Mouse (Mus musculus) c-Kit-positive CD71-negative TER-119-negative erythroid progenitor cells, embryonic 14.5 days (primary cell): ENCODE measurements around the gene Tubgcp3.
"Not testable (repeated sequence)": the region's sequence is repeated elsewhere in the genome, so short reads cannot be mapped to it uniquely, and the experiment has no call there.

ENCODE experiments used
- DNase-seq: peaks from one replicate; pipeline ENCODE4 v3.0.0-alpha.2; 2013; ENCODE audit warnings: low read depth

The Tubgcp3 gene

DNA sequence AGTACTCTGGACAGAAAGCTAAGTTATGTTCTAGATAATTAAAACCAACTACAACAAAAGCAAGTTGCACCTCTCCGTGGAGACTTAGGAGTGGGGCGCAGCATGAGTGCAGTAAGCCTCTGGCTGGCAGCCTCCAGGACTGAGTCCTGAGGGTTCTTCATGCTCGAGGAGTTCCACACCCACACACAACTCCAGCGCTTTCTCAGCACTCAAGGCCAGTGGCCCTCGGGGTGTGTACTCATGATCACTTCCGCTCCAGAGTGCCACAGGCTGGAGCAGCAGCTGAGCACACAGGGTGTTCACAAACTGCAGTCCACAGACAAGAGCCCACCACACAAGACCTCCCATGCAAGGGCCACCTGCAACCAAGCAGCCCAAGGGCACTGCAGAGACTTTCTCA lies 30.5 kb downstream of the Tubgcp3 start:
- no peak for DNase-seq

DNA sequence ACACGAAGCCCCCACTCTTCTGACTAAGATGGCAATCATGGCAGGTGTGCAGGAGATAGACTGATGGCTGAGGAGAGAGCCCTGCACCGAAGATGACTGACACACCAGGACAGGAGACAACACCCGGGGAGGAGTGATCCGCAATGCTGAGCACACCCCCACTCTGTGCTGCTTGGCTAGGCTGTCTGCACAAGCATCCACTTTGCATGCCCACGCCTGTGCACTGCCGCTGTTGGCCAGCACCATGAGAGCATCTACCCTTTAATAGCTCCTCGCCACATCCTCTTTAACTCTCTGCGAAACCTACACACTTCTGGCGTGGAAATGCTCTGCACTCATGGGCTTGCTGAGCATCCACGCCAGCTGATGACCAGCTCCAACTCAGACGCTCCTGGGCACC lies 33.6 kb downstream of the Tubgcp3 start:
- DNase-seq: no peak

DNA sequence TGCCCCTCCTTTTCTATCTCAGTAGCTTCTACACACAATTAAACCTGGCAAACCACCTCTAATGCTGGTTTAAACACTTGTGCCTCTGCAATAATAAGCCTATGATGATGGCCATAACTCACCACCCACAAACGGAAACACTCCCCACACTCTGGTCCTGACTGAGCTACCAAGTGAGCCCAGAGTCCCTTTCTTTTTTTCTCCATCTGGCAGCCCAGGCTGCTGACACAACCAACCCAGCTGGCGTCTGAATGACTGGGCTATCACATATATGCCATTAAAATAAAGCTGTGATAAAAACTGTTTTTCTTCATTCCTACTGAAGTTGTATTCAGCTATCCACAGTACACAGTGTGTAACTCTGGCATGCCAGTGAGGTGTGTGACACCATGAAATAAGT lies 36.7 kb downstream of the Tubgcp3 start:
- no peak for DNase-seq

DNA sequence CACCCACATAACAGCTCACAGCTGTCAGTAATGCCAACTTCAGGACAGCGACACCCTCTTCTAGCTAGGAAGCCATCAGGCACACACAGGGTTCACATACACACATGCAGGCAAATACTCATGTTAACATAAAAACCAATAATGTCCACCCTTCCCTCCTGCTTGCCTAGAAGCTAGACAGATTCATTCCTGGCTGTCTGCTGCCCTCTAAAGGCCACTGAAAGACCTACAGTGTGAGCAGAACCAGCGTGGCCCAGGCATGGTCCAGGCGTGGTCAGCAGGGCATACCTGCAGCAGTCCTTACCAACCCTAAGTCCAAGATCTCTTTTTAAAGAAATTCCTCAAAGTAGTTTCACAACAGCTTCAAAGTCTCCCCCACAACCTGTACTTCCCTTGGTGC lies 43.0 kb downstream of the Tubgcp3 start:
- DNase-seq: no peak

DNA sequence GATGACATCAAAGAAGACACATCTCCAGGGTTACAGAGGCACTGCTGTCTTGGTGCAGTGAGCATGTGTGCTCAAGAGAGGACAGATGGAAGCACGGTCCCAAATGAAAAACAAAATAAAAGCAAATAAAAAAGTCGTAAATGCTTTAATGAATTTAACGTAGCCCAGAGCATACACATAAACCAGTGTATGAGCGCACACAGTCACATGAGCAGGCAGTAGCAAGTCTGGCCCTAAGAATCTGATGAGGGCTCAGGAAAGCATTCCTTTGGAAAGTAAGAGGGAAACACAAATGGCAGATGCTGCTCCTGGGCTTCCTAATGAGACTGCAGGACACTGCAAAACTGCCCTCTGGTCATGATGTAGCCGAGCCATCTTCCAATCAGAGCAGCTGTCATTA lies 46.2 kb downstream of the Tubgcp3 start:
- no peak for DNase-seq

DNA sequence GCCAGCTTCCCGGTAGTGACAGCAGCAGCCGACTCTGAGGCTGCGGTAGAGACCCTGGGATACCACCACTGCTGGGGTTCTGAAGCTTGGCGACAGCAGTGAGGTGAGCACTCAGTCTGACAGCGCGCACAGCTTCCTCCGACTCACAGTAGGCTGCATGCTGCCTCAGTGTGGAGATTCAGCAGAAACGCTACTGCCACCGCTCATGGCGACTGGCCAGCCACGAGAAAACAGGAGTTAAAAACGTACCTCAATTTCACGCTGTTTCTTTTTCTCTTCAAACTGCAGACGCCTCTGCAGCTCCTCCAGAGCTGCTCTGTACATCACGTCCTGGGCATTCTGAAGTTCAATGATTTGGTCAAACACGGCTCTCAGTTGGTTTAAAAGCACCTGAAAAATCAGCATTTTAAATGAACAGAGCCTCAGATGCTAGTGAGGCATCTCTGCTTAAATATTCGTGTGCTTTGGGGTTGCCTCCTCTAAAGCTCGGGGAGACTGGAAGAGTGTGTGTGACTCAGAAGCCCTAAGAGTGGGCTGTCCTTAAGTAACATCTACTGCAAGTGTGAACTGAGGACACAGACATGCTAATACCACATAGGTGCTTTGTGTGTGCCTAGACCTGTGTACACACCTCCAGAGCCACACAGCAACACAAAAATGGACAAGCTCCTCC lies 50.4 kb downstream of the Tubgcp3 start:
- DNase-seq: no peak

DNA sequence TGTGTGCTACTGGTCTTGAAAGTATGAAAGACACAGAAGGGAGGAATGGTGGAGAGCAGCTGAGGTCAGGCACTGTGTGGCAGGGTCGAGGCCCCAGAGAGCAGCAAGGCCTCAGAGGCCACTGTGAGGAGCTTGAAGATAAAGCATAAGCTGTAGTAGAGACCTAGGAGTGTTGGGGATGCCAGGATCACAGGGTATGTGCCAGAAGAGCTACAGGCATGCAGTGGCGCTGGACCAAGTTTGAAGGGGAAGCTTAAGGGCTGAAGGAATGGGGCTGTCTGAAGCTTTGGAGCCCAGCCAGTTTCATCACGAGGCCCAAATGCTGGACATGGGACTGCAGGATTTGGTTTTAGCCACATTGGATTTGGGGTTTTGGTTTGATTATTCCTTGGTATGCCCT lies 54.7 kb downstream of the Tubgcp3 start:
- DNase-seq: not testable (repeated sequence)

DNA sequence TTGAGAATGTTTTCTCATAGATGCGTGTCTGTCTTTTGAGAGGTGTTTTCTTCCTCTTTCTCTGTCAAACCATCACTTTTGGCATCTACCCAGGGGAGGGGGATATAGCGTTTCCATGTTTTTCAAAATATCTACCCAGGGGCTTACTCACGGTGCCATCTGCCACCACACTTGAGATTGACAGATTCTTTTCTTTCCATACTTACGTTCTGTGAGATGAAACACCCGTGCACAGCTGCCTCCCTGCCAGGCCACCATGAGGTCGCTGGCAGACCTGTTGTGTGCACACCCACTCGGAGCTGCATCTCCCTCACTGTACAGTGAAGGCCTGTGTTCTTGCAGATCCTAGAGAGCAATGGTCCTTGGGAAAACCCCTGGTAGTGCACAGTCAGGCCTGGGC lies 58.8 kb downstream of the Tubgcp3 start:
- no peak for DNase-seq

DNA sequence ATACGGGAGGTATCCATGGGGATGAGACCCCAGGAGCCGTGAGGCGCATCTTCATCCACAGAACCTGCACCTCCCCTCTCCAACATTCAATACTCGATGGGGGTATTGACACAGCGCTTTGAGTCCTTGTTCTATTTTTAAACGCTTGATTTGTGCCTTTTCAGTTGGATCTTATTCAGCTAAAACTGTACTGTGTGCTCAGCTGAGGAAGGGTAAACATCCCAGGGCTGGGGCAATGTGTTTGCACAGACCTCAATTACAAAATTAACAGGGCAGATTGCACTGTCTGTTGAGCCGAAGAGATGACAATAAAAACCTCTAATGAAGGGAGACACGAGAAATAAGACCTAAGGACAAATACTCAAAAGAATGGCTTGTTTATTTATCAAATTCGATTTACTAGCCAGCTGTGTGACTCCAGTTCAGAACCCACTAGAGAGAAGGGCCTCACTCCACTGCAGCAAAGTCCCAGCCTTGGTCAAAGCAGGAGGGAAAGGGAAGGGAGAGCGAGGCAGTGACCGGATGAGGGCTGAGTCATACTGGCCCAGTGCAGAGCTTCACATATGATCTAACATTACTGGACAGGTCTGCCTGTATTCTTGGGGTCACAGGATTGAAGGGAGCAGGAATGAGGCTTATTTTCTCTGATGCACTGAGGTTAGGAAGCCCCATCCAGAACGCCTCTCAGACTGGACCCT lies 62.1 kb downstream of the Tubgcp3 start:
- no peak for DNase-seq

DNA sequence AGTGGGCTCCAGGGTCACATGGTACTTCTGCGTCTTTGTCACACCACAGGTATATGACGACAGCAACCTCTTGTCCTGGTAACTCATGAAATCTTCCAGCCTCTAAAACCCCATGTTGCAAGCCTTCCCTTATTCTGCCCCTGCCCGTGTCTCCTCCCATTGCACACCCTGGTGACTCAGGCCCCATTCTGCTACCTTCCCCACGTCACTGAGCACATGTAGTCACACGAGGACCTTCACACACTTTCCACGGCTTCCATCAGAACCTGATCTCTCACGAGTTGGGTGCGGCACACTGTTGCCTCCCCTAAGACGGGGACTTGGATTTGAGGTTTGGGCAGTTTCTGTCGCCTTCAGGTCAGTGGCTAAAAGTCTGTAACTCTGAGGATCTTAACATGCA lies 63.2 kb downstream of the Tubgcp3 start:
- no peak for DNase-seq

DNA sequence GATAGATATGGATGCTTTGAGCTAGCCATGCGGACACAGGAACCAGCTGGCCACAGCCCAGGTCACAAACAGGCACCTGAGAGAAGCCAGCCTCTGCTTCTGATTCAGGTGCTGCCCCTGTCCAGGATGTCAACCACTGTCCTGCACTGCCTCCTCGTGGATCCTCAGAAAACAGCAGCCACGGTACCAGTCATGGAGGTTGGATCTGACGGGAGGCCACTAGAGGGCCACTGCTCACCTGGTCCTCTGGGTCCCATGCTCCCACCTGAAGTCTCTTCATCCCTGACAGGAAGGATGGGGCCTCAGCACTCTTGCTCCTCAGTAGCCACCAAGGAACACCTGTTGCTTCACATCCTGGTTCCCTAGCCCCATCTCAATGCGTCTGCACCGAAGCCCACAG lies 64.8 kb downstream of the Tubgcp3 start:
- peak; percentile 64 for DNase-seq

DNA sequence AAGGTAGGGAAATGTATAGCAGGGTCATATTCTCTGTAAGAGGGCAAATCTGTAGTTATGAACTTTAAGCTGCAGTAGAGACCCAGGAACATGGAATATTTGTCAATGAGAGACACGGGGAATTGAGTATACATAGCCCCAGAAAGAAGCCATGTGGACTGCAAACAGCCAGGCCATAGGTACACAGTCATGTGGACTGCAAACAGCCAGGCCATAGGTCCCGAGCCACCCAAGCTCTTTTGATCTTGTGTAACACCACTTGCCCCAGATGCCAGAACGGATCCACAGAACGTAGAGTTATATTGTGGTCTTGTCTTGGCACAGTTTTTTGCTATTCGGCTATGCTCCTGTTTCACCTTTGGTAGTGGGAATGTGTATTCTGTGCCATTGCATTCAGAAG lies 88.3 kb downstream of the Tubgcp3 start:
- DNase-seq: no peak

DNA sequence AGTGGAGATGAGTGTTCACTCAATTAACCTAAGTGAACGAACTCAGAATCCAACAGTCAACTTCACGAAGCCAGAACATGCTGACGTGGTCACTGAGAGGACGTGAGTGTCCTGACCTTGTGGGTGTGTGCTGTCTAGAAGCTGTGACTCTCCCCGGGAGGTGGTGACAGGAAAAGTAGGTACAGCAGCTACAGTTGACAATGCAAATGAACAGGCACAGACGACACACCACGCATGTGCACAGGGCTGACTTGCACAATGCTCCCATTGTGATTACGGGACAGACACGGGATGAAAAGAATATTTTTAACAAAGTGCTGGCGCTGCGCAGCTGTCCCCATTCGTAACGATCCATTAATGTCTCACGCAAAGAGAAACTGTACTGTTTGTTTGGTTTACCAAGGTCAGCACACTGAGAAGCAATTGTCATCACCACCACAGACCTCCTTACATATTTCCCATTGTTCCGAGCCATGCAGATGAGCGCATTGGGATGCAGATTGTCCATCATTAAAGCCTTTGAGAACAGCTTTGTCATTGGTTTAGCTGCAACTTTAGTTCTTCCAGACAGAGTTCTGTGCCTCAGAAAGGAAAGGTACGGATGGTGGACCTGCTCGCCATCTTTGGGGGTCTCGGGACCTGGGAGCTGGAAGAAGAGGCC lies 92.6 kb downstream of the Tubgcp3 start:
- not testable (repeated sequence) for DNase-seq

DNA sequence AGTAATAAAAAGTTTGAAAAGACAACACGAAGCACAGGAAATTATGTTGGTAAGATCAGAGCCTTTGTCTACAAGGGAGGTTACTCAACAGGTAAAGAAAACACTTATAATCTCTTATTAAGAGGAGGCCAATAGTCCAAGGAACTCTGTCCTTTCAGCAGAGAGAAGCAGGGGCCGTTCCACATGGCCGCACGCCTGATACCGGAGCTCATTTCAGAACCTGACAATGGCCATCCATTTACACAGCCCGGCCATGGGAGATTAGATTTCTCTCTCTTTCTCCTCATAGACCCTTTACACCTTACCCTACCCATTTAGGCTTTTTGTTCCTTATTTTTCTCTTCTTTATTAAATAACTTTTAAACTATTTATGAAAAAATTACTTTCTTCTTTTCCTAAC lies 95.3 kb downstream of the Tubgcp3 start:
- DNase-seq: no peak

DNA sequence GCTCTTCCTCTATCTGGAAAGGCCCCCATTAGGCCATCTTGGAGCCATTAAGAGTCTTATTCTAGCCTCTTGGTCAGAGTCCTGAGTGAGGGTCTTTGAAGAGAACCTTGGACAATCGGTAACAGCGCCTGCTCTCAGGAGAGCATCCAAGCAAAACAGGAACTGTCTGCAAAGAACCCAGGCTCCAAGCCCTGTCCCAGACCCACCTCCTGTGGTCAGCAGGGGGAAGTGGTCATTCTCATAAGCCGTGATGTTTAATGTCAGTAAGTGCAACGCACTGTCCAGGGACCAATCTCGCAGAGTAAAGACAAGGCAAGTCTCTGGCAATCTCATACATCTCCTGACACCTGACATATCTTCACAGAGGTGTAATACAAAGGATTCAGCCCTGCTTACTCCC lies 96.0 kb downstream of the Tubgcp3 start:
- DNase-seq: no peak

DNA sequence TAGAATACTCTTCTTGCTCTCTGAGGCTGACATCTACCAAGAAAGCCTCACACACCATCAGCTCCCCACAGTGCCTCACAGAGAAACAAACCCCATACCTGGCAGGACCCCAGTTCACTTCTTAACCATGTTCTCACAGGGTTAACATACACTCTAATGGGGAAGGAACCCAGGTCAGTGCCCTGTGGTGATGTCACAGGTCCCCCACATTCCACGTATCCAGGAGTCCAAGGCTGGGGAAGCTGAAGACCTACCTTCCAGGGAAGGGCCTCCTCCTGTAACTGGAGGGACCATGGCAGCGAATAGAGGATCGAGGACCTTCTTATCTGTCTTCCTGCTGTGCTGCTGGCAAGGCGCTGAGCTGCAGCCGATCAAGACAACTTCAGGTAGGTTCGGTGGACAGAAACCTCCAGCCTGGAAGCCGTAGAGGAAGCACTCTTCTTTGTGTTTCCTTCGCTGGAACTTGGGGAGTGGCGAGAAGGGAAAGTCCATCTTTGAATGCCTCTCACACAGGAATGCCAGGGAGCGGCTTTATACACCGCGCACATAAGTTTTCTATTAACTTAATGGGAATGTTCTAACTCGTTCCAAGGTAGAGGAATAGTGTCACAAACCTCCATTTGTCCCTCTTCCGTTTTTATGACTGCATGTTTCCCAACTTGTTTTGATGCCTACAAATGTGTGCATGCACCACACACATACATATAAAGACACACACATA lies 99.1 kb downstream of the Tubgcp3 start, which contains the start of gene Spaca7:
Gene Spaca7 (plus strand): TSS at position 216 of the 721 bp plus-strand sequence.
- no peak for DNase-seq

DNA sequence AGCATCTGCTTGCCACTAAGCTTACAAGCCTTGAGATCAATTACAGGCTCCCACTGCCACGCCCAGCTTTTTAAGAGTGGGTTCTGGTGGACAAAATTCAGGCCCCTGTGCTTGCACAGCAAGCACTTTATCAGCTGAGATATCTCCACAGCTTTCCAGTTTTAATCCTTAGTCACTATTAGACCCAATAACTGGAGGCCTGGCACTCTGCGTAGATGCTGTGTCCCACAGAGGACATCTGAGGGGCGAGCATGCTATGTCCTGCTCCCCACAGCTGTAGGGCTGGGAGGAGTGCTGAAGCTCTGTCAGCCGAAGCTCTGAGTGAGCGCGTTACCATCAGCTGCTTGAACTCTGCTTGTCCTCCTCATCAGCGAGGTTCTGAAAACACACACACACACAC lies 105.5 kb downstream of the Tubgcp3 start:
- DNase-seq: no peak

DNA sequence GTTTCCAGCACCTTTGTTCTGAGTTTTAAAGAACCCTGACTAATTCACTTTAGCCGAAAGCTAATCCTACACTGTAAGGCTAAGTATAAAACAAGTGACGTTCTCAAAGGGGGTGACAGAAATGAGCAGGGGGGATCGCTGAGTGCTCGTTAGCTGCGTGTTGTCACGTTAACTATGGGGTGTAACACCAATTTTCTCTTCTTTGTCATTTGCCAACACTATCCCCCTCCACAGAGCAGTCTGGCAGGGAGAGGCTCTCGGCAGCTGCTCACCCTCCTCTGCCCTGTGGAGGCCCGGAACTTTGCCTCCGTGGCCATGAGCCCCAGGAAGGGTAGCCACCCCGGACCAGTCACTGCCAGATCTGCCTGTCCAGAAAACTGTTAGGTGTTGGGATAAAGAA lies 106.6 kb downstream of the Tubgcp3 start:
- no peak for DNase-seq

DNA sequence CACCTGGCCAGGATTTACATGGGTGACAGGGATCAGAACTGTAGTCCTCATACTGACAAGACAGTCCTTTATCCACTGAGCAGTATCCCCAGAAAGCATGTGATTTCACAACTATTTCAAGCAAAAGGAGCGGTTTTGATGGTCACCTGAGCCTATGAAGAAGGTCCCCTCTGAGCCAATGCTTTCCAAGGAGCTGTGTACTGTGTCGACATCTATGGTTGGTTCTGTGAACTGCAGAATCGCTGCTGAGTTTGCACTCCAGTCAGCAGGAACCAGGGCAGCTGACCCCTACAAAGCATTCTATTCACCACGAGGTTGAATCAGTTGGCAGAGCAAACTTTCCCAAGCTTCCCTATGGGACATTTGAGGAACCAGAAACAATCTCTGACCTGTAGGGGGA lies 107.7 kb downstream of the Tubgcp3 start:
- peak; percentile 13 for DNase-seq
